Mouse (Mus musculus): ENCODE results near the gene Gad1. TPM values are rescaled to one million over a fixed set of nuclear protein-coding genes. Genes with fewer than 3 reads are reported as not detected.
A peak's percentile ranks its signal among the peaks of the same experiment; 100 is the strongest.

The Gad1 gene
- polyA plus RNA-seq, 1 experiment from 2014 or later = 89.8 TPM

DNA sequence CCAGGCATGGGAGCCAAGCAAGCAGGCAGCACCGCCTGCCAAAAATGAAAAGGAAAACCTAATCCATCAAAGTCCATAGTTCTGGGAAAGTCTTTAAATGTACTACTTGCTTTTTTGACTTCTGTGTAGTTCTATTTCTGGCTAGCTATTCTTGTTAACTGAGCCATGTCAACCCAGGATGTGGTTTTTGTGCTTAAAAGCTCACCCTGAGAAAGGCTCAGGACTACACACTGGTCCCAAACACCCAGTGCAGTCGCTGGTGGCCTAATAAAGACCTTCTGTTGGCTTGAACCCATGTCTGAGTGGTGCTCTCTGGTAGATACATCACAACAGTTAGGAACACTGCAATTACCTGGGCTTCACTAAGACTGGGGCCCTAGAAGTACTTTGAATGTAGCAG, 1.4 kb upstream of the Gad1 start:
- no peaks in the 10 kb centered on the region for H3K9me3 ChIP-seq (ENCODE audit: control insufficient read depth, low read length)
- DNase-seq (ENCODE audit: low spot score) = no peak
- no peak overlapping the region for H3K4me3 ChIP-seq (replicated peaks; ENCODE audit: low read length)
- no peak overlapping the region for H3K4me2 ChIP-seq (replicated peaks)
- no peaks in the 10 kb centered on the region for H3K27me3 ChIP-seq (ENCODE audit: control insufficient read depth, insufficient read depth, low read length)
- H3K4me1 ChIP-seq (replicated peaks; ENCODE audit: control insufficient read depth, insufficient read depth, low read length) = no peaks in the 10 kb centered on the region
- no peak for ATAC-seq (ENCODE audit: low FRiP score)
- WGBS = 84% methylated on average over 2 of the region's 2 CpGs
- H3K9ac ChIP-seq = no peak overlapping the region
- H3K36me3 ChIP-seq (replicated peaks; ENCODE audit: control insufficient read depth, insufficient read depth) = no peaks in the 10 kb centered on the region
- H3K27ac ChIP-seq = no peak overlapping the region

DNA sequence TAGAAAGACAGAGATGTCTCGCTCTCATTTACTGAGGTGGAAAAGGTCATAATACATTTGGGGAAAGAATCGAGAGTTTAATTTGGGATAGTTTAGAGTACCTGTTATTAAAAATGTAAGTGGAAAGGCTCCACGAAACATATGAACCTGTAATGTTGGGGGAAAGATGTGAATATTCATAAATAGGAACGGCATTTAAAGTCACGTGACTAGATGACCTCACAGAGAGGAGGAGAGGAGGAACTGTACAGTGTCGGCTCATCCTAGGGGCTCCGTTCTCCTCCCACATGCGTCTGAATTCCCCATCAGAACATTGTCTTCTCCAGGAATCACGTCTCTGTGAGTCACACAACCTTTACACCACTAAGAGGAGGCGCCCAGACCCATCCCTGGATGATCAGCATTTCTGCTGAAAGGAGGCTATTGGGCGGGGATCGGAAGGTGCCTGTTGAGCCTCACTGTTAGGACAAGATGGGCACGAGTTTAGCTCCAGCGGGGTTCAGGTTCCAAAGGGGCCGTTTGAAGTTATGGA, 739 bp upstream of the Gad1 start:
- WGBS = 84% methylated on average over 15 of the region's 15 CpGs

DNA sequence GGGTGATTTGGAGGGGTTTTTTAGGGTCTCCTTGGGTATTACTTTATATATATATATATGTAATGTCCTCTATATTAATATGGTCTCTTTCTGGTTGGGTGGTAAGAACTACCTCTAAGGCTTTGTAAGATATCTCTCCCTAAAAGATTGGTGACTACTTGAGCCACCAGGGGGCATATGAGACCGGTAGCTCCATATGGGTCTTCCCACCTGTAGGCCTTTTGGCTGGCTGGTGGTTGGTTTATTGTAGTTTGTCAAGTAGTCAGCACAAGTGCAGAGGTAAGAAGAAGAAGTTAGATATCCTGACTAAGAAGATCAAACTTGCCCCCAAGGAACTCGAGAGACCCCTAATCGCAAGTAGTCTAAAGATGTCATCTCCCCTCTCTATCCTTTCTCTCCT, 954 bp downstream of the Gad1 start:
- Histone ChIP-seq H3K27ac (no peak overlapping the region), H3K4me1 (replicated peaks; ENCODE audit: control insufficient read depth, insufficient read depth, low read length) (no peaks in the 10 kb centered on the region), H3K27me3 (ENCODE audit: control insufficient read depth, insufficient read depth, low read length) (peaks cover 2% of the 10 kb centered on the region), H3K4me2 (replicated peaks) (no peak overlapping the region), H3K36me3 (replicated peaks; ENCODE audit: control insufficient read depth, insufficient read depth) (no peaks in the 10 kb centered on the region), H3K9me3 (ENCODE audit: control insufficient read depth, low read length) (no peaks in the 10 kb centered on the region), H3K4me3 (replicated peaks; ENCODE audit: low read length) (no peak overlapping the region), H3K9ac (no peak overlapping the region)
- no peak for ATAC-seq (ENCODE audit: low FRiP score)
- WGBS = 77% methylated on average over 3 of the region's 3 CpGs
- no peak for DNase-seq (ENCODE audit: low spot score)

More for the DNA sequence above, 739 bp upstream of the Gad1 start:
- Histone ChIP-seq H3K4me2 (replicated peaks) (no peak overlapping the region), H3K4me1 (replicated peaks; ENCODE audit: control insufficient read depth, insufficient read depth, low read length) (no peaks in the 10 kb centered on the region), H3K36me3 (replicated peaks; ENCODE audit: control insufficient read depth, insufficient read depth) (no peaks in the 10 kb centered on the region), H3K27ac (no peak overlapping the region), H3K4me3 (replicated peaks; ENCODE audit: low read length) (no peak overlapping the region), H3K9ac (no peak overlapping the region), H3K9me3 (ENCODE audit: control insufficient read depth, low read length) (no peaks in the 10 kb centered on the region), H3K27me3 (ENCODE audit: control insufficient read depth, insufficient read depth, low read length) (no peaks in the 10 kb centered on the region)
- no peak for DNase-seq (ENCODE audit: low spot score)
- ATAC-seq (ENCODE audit: low FRiP score) = no peak

DNA sequence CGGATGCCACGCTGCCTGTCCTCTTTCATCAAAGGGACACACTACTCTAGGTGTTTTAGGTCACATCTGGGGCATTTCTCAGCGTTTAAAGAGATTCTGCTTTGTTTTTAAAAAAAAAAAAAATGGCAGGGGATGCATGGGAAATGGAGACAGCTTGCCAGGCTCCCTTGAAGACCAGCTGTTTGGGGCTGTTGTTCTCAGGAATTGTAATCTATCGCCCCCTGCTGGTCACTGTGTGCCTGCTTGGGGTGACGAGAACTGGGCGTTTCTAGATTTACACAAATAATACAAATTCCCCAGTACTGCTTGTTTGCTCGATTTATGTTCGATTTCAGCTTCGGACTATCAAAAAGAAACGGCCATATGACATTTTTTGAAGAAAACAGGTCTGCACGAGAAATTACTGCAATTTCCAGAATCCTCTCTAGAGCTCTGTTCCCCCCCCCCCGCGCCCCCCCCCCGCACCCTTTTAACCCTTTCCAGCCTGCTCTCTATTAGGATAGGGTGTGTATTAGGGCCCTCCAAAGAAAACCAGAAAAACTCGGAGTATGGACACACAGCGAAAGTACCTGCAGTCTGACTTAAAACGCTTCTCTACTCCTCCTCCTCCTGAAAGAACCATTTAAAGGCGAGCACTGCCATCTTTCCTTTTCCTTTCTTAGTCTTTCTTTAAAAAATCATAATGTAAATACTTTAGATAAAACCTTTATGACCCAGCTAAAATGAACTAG, 5.4 kb downstream of the Gad1 start:
- 5% methylated on average over 18 of the region's 18 CpGs for WGBS
- Histone ChIP-seq H3K27ac (peak overlapping the region; percentile 95), H3K4me2 (replicated peaks) (peak overlapping the region; percentile 65), H3K9ac (peak overlapping the region; percentile 41), H3K9me3 (ENCODE audit: control insufficient read depth, low read length) (no peaks in the 10 kb centered on the region), H3K4me3 (replicated peaks; ENCODE audit: low read length) (peak overlapping the region; percentile 55), H3K36me3 (replicated peaks; ENCODE audit: control insufficient read depth, insufficient read depth) (no peaks in the 10 kb centered on the region), H3K4me1 (replicated peaks; ENCODE audit: control insufficient read depth, insufficient read depth, low read length) (no peaks in the 10 kb centered on the region), H3K27me3 (ENCODE audit: control insufficient read depth, insufficient read depth, low read length) (peaks cover 42% of the 10 kb centered on the region)
- ATAC-seq (ENCODE audit: low FRiP score) (peak; percentile 66), DNase-seq (ENCODE audit: low spot score) (peak; percentile 97)

DNA sequence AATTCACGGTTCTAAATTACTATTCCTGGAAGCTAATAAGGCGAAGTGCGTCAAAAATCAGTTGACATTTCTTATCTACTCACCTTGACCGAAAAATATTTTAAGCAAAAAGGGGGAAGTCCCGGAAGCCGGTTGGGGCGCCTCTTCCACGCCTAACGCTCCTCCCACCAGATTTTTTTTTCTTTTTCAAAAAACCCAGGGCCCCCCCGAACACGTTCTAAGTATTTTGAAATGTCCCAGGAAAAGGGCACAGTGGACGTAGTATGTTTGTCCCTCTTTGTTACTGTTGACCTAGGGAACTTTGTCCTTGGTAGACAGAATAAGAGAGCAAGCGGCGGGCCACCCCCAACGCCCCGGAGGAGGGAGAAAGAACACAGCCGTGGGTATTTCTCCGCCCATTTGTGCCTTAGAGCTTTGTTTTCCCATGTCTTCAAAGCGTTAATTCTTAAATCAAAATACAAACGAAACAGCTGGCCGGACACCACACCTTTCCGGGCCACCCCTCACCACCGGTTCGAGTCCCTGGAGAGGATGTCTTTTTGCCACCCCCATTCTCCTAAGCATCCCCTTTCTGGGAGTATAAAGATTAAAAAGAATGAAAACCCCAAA, 6.1 kb downstream of the Gad1 start:
- no peaks in the 10 kb centered on the region for H3K9me3 ChIP-seq (ENCODE audit: control insufficient read depth, low read length)
- DNase-seq (ENCODE audit: low spot score) = peak; percentile 27
- H3K4me1 ChIP-seq (replicated peaks; ENCODE audit: control insufficient read depth, insufficient read depth, low read length) = no peaks in the 10 kb centered on the region
- H3K4me3 ChIP-seq (replicated peaks; ENCODE audit: low read length) = peak overlapping the region; percentile 55
- peak overlapping the region; percentile 95 for H3K27ac ChIP-seq
- H3K4me2 ChIP-seq (replicated peaks) = peak overlapping the region; percentile 65
- peaks cover 49% of the 10 kb centered on the region for H3K27me3 ChIP-seq (ENCODE audit: control insufficient read depth, insufficient read depth, low read length)
- no peaks in the 10 kb centered on the region for H3K36me3 ChIP-seq (replicated peaks; ENCODE audit: control insufficient read depth, insufficient read depth)
- H3K9ac ChIP-seq = peak overlapping the region; percentile 41
- 11% methylated on average over 24 of the region's 24 CpGs for WGBS
- no peak for ATAC-seq (ENCODE audit: low FRiP score)

DNA sequence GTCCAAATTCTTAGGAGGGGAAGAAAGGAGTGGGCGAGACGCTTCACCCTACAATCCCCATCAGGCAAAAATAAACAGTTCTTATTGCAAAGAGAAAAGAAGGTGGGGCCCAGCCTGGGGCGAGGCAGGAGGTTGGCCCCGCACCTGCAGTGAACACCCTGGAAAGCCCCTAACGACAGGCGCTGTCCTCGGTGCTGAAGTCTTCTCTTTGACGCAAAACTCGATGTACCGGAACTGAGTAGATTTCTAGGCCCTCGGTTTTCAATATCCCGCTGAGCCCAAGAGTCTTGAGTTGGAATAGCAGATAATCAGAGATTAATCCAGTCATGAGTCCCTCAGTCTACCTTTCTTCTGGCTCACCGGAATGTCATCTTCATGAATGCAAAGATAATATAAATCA, 6.6 kb downstream of the Gad1 start:
- peak overlapping the region; percentile 95 for H3K27ac ChIP-seq
- under 1% methylated on average over 13 of the region's 13 CpGs for WGBS
- DNase-seq (ENCODE audit: low spot score) (peak; percentile 71), ATAC-seq (ENCODE audit: low FRiP score) (no peak)
- H3K36me3 ChIP-seq (replicated peaks; ENCODE audit: control insufficient read depth, insufficient read depth) = no peaks in the 10 kb centered on the region
- no peaks in the 10 kb centered on the region for H3K4me1 ChIP-seq (replicated peaks; ENCODE audit: control insufficient read depth, insufficient read depth, low read length)
- H3K27me3 ChIP-seq (ENCODE audit: control insufficient read depth, insufficient read depth, low read length) = peaks cover 55% of the 10 kb centered on the region
- H3K4me2 ChIP-seq (replicated peaks) = peak overlapping the region; percentile 65
- H3K9ac ChIP-seq = peak overlapping the region; percentile 41
- peak overlapping the region; percentile 55 for H3K4me3 ChIP-seq (replicated peaks; ENCODE audit: low read length)
- H3K9me3 ChIP-seq (ENCODE audit: control insufficient read depth, low read length) = no peaks in the 10 kb centered on the region

DNA sequence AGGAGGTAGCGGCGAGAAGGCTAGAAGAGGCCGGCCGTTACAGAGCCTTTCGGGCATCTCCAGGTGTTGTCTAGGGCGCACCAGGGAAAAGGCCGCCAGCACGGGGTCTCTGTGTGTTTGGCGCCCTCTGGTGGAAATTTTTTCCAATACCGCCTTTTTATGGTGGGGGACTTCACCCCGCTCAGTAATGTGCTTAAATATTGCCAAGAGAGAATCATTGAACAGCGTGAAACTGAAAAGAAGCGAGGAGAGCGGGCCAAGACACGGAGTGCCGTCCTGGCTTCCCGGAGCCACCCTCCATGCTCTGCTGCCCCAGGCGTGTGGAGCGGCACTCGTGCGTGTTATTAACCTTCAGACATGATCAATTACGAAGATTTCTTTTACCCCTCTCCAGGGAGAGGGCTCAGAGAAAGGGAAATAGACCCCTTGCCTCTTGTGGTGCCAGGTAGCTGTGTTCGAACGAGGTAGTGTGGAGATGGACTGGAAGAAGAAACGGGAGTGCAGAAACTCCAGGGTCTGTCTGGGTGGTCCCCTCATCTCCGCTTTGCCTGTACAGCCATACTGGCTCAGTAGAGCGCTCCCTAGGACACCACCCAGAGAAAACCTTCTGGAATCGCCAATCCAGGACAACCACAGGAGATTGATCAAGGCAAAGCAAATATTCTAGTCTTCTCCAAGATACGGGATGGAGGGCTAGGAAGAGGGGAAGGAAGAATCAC, 8.4 kb downstream of the Gad1 start:
- ATAC-seq (ENCODE audit: low FRiP score) (peak; percentile 69), DNase-seq (ENCODE audit: low spot score) (peak; percentile 88)
- under 1% methylated on average over 29 of the region's 29 CpGs for WGBS
- H3K9ac ChIP-seq = peak overlapping the region; percentile 80
- H3K9me3 ChIP-seq (ENCODE audit: control insufficient read depth, low read length) = no peaks in the 10 kb centered on the region
- H3K36me3 ChIP-seq (replicated peaks; ENCODE audit: control insufficient read depth, insufficient read depth) = no peaks in the 10 kb centered on the region
- peak overlapping the region; percentile 55 for H3K4me3 ChIP-seq (replicated peaks; ENCODE audit: low read length)
- H3K27ac ChIP-seq = peak overlapping the region; percentile 95
- peaks cover under 1% of the 10 kb centered on the region; the same call in 1 of the 2 replicates for H3K4me1 ChIP-seq (replicated peaks; ENCODE audit: control insufficient read depth, insufficient read depth, low read length)
- H3K27me3 ChIP-seq (ENCODE audit: control insufficient read depth, insufficient read depth, low read length) = peaks cover 69% of the 10 kb centered on the region
- H3K4me2 ChIP-seq (replicated peaks) = peak overlapping the region; percentile 65

DNA sequence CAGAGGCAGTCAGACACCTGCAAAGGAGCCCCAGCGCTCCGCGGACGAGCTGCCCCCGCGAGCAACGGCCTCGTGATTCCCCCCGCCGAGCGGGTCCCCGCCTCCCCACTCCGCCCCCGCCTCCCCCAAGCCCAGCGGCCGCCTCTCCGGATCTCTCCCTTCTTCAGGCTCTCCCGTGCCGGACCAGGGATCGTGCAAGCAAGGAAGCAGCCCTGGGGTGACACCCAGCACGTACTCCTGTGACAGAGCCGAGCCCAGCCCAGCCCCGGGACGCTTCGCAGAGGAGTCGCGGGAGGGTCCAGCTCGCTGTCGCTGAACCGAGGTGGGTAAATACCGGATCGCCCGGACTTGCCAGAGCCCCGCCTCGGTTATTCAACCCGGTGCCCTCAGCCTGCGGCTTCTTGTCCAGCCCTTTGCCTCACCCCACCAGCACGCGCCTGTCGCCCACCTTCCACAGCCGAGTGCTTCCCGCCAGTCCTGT, 9.2 kb downstream of the Gad1 start:
- no peak for DNase-seq (ENCODE audit: low spot score)
- Histone ChIP-seq H3K27ac (peak overlapping the region; percentile 95), H3K9ac (peak overlapping the region; percentile 80), H3K4me3 (replicated peaks; ENCODE audit: low read length) (peak overlapping the region; percentile 55), H3K36me3 (replicated peaks; ENCODE audit: control insufficient read depth, insufficient read depth) (no peaks in the 10 kb centered on the region), H3K27me3 (ENCODE audit: control insufficient read depth, insufficient read depth, low read length) (peaks cover 77% of the 10 kb centered on the region), H3K4me2 (replicated peaks) (peak overlapping the region; percentile 65), H3K4me1 (replicated peaks; ENCODE audit: control insufficient read depth, insufficient read depth, low read length) (peaks cover 9% of the 10 kb centered on the region; the same call in 1 of the 2 replicates), H3K9me3 (ENCODE audit: control insufficient read depth, low read length) (no peaks in the 10 kb centered on the region)
- WGBS = under 1% methylated on average over 42 of the region's 42 CpGs
- ATAC-seq (ENCODE audit: low FRiP score) = 0 out of 2 replicates have a peak, but pooled peaks have one; percentile 18

DNA sequence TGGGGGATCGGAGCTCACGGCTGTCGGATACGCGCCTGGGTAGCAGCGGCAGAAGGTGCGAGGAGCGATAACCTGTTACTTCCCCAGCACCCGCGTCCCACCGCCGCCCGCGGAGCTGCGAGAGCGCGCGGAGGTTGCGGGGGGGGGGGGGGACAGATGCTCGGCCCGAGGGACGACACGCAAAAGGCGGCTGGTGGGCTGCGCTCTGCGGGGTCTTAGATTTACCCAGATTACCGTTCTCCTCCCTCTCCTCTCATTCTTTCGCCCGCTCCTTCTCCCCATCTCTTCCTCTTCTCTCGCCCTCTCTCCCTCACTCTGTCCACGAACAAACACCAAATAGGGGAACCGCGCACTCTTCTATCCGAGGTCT, 9.7 kb downstream of the Gad1 start:
- DNase-seq (ENCODE audit: low spot score) (no peak), ATAC-seq (ENCODE audit: low FRiP score) (no peak)
- WGBS = under 1% methylated on average over 32 of the region's 34 CpGs
- H3K27ac ChIP-seq = peak overlapping the region; percentile 95
- peaks cover 10% of the 10 kb centered on the region; the same call in 1 of the 2 replicates for H3K4me1 ChIP-seq (replicated peaks; ENCODE audit: control insufficient read depth, insufficient read depth, low read length)
- H3K36me3 ChIP-seq (replicated peaks; ENCODE audit: control insufficient read depth, insufficient read depth) = no peaks in the 10 kb centered on the region
- no peaks in the 10 kb centered on the region for H3K9me3 ChIP-seq (ENCODE audit: control insufficient read depth, low read length)
- peak overlapping the region; percentile 80 for H3K9ac ChIP-seq
- H3K4me3 ChIP-seq (replicated peaks; ENCODE audit: low read length) = peak overlapping the region; percentile 55
- H3K4me2 ChIP-seq (replicated peaks) = peak overlapping the region; percentile 65
- peaks cover 82% of the 10 kb centered on the region for H3K27me3 ChIP-seq (ENCODE audit: control insufficient read depth, insufficient read depth, low read length)

Measured in hindbrain, embryonic 14.5 days (tissue).